Mouse (Mus musculus): ENCODE measurements around the gene Olfr9.
"Not testable (repeated sequence)": the region's sequence is repeated elsewhere in the genome, so short reads cannot be mapped to it uniquely, and the experiment has no call there.

Gene Olfr9

GRCm38 (mm10) chr10:129004032-129004920 is 15.0 kb downstream of the Olfr9 start:
- DNase-seq (ENCODE audit: low read depth): peak; percentile 44

GRCm38 (mm10) chr10:129010288-129010841 is 21.1 kb downstream of the Olfr9 start, which contains the start of gene Olfr763:
Gene Olfr763, plus strand, starts transcription at chr10:129010791.
- DNase-seq (ENCODE audit: low read depth): no peak

DNA sequence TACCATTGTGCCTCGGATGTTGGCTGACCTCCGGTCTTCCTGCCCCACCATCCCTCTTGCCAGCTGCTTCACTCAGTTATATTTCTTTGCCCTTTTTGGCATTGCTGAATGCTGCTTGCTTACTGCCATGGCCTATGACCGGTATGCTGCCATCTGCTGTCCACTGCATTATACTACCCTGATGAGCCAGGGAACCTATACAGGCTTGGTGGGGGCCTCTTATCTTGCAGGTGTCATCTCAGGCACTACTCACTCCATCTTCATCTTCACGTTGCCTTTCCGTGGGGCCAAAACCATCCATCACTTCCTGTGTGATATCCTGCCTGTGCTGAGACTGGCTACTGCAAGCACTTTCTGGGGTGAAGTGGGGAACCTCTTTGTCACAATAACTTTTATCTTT is 22.3 kb downstream of the Olfr9 start:
- not testable (repeated sequence) for DNase-seq (ENCODE audit: low read depth)

DNA sequence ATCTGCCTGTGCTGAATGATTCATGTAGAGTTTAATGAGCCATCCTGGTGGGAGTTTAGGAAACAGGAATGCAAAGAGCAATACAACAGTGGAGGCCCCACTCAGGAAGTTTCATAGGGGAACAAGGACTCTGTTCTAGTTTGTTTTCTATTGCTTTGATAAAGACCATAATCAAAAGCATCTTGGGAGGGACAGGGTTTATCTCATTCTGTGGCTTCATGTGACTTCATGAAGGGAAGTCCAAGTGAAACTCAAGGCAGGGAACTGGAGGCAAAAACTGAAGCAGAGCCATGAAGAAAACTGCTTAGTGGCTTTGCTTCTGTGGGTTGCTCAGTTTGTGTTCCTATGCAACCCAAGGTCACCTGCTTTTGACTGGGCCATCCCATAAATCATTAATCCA is 25.2 kb downstream of the Olfr9 start:
- no peak for DNase-seq (ENCODE audit: low read depth)

DNA sequence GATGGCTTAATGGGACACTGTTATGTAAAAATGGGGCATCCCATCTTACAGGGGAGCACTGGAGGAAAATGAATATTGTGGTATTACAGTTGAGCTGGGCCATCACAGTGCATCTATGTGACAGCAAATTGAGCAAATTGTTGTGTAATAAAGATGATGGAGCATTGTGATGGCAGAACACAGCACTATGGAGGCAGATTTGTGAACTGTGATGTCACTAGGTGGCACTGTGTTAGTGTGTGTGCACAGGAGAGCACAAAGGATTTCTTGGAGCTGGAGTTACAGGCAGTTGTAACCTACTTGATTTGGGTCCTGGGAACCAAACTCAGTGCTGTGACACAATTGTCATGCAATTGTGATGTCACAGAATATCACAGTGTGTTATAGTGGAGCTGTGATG is 34.1 kb downstream of the Olfr9 start:
- DNase-seq (ENCODE audit: low read depth): no peak

DNA sequence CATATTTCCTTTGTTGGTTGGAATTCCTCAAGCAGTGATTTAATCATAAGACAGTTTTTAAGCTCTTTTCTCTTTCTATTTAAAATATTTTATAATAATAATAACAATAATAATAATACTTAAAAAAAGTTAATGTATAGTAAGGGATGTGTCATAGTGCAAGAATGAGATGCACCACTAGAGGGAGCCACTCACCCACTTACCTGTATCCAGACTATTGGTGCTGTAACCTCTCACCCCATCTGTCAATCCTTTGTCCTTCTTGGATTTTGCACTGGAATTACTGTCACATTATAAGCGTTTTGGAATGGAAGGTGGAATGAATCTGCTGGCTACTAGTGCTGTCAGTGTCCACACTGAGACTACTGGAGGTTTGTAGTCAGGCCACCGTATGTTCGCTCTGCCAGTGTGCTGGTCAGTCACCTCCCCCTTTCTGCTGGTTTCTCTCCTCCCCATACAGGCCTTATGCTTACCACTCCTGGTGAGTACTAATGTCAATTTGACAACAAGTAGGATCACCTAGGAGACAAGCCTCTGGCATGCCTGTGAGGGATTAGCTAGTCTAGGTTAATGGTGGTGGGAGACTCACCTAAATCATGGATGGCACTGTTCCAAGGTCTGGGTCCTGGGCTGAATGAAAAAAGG is 36.9 kb downstream of the Olfr9 start:
- peak; percentile 10 for DNase-seq (ENCODE audit: low read depth)

DNA sequence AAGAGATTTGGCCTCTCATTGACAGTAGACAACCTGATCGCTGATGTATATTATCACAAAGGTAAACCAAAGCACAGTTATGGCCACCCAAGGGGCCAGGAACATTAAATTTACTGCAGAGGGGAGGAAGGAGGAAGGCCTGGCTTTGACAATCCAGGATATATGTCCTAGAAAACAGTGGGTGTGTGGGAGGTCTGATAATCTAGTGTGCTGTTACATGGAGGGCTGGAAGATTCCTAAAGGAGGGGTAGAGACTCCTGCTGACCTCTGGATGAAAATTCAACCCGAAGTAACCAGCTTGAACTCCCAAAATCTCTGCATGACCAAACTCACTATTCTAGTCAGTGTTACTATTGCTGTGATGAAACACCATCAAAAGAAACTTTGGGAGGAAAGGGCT is 39.1 kb downstream of the Olfr9 start:
- DNase-seq (ENCODE audit: low read depth): no peak

GRCm38 (mm10) chr10:129039796-129040195 is 50.6 kb downstream of the Olfr9 start, which contains the start of gene Olfr764-ps1:
Gene Olfr764-ps1, minus strand, starts transcription at chr10:129039896.
- DNase-seq (ENCODE audit: low read depth): no peak

Measured in fibroblast of lung, adult 2 months (primary cell).